Mouse (Mus musculus) thymus, postnatal 25 days (tissue): ENCODE data around the gene 9530003J23Rik.
"Not testable (repeated sequence)": the region's sequence is repeated elsewhere in the genome, so short reads cannot be mapped to it uniquely, and the experiment has no call there.

Source experiments
- DNase-seq: peaks from one replicate; pipeline ENCODE4 v3.0.0; 2022

Gene 9530003J23Rik

DNA sequence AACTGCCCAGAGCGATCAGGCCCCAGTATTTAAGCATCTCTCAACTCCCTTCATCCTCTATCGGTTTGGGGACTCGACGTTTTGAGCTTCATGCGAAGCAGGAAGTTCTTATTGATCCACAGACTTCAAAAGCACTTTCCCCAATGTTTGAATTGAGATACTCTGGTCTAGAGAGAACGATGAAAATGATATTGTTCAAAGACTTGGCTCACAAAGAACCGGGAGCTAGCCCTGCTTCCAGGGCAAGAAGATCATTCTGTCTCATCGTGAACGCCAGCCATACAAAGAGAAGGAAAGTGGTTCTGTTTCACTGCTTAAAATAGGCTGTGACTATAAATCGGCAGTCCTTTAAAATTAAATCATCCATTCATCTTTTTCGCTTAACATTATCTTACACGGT, at the start of gene 9530003J23Rik:
9530003J23Rik (minus strand) TSS at position 101 of the 400 bp plus-strand sequence.
- DNase-seq = no peak

- no peak for DNase-seq
Observed at GRCm38 (mm10) chr10:117287226-117287850, 48.8 kb upstream of the 9530003J23Rik start.

DNA sequence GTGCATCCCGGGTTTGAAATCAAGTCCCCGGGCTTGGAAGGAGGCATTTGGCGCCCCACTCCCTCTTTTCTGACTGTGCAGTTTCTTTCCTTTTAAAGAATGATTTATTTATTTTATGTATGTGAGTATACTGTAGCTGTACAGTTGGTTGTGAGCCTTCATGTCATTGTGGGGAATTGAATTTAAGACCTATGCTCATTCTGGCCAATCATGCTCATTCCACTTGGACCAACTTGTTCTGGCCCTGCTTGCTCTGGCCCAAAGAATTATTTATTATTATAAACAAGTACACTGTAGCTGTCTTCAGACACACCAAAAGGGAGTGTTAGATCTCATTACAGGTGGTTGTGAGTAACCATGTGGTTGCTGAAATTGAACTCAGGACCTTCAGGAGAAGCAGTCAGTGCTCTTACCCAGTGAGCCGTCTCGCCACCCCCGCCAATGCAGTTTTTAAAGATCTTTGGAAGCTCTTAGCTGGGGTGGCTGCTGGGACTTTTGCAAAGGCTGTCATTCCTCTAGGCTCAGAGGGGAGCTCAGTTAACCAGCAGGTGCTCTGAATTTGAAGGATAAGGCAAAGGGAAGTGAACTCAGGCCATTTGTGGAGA, 48.0 kb upstream of the 9530003J23Rik start:
- no peak for DNase-seq

GRCm38 (mm10) chr10:117285584-117285983, 47.1 kb upstream of the 9530003J23Rik start:
- DNase-seq = not testable (repeated sequence)

GRCm38 (mm10) chr10:117284578-117285520, 46.3 kb upstream of the 9530003J23Rik start:
- no peak for DNase-seq

- no peak for DNase-seq
Observed at GRCm38 (mm10) chr10:117283871-117284577, 45.5 kb upstream of the 9530003J23Rik start.

- DNase-seq = not testable (repeated sequence)
Observed at GRCm38 (mm10) chr10:117283196-117283595, 44.7 kb upstream of the 9530003J23Rik start.

GRCm38 (mm10) chr10:117282551-117282950, 44.0 kb upstream of the 9530003J23Rik start:
- no peak for DNase-seq

DNA sequence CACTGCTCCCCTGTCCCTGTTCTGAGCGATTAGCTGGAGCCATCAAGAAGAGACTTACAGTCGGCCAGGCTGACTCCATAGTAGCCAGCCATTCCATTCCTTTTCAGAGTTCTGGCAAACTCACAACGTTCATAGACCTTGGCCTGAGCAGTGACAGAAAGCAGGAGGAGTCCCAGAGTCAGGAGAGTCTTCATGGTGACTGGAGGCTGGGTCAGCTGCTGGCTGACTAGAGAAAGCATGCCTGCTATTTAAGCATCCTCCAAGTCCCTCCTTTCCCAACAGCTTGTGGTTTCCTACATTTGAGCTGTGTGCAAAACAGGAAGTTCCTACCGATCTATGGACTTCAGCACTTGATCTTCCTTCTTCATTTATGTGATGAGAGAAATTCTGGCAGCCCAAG, 43.5 kb upstream of the 9530003J23Rik start, which contains the start of gene Lyz2:
Lyz2 (minus strand) TSS at position 273 of the 400 bp plus-strand sequence.
- DNase-seq = peak; percentile 4

- DNase-seq = no peak
Observed at GRCm38 (mm10) chr10:117281381-117281920, 42.9 kb upstream of the 9530003J23Rik start.

DNA sequence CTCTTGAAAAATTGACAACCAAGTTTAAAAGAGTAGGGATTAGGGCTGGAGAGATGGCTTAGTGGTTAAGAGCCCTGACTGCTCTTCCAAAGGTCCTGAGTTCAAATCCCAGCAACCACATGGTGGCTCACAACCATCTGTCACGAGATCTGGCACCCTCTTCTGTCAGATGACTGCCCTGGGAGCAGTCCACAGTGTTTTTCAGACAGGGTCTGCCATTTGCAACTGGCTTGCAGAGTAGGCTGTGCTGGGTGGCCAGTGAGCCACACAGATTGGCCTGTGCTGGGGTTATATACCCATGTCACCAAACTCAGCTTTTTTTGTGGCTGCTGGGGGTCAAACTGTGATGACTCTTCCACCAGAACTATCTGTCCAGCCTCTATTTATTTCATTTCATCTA, 41.5 kb upstream of the 9530003J23Rik start:
- DNase-seq = peak; percentile 18

GRCm38 (mm10) chr10:117278510-117278909, 40.0 kb upstream of the 9530003J23Rik start:
- DNase-seq = not testable (repeated sequence)

DNA sequence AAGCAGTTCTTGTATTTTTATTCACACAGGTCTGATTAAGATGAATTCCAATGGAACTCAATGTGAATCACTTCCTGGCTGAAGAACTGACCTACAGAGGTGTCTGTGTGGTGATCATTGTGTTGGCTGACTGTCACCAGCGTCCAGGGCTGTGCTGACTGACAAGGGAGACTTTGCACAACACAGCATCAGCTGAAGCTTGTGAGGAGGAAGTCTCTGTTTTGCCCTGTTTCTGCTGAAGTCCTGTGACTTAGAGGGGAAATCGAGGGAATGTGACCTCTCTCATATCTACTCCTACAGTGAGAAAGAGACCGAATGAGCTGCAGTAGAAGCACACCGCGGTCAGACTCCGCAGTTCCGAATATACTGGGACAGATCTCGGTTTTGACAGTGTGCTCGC, 39.3 kb upstream of the 9530003J23Rik start:
- not testable (repeated sequence) for DNase-seq

- DNase-seq = no peak
Observed at GRCm38 (mm10) chr10:117275681-117276369, 37.3 kb upstream of the 9530003J23Rik start.

GRCm38 (mm10) chr10:117274645-117275044, 36.1 kb upstream of the 9530003J23Rik start:
- DNase-seq = not testable (repeated sequence)

- no peak for DNase-seq
Observed at GRCm38 (mm10) chr10:117272023-117272422, 33.5 kb upstream of the 9530003J23Rik start.

DNA sequence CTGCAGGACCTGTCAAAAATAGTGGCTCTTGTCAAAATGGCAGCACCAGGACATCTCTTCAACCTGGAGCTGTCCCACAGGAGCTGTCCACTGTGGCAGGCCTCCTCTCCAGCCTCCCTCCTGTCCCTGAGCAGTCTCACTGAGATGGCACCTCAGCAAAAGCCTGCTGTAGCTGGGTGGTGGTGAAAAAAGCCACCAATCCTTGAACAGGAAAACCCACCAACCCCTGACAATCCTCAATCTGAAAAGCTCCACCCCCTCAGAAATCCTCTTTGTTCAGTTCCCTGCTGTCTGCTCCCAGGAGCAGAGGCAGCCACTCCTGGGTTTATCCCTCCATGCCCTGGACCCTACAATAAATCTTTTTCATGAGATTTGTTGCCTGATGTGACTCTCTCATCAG, 21.4 kb upstream of the 9530003J23Rik start:
- DNase-seq = no peak

- DNase-seq = no peak
Observed at GRCm38 (mm10) chr10:117235866-117236265, 2.6 kb downstream of the 9530003J23Rik start.

DNA sequence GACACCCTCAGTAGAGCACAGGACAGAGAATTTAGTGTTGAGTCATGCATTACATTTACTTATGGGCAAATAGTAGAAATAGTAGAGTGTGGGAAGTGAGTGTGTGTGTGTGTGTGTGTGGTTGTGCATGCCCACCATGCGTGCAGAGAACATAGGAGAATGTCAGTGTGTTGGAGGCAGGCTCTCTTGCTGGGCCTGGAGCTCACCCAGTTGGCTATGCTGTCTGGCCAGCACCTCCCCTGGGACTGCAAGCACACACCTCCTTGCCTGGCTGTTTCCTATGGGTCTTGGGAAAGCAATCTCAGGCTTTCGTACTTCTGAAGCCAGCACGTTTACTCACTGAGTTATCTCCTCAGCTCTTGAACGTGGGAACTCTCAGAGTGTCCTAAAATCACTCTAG, 3.7 kb downstream of the 9530003J23Rik start:
- no peak for DNase-seq

GRCm38 (mm10) chr10:117229826-117230225, 8.7 kb downstream of the 9530003J23Rik start:
- DNase-seq = no peak

- DNase-seq = no peak
Observed at GRCm38 (mm10) chr10:117226002-117226401, 12.5 kb downstream of the 9530003J23Rik start.

- no peak for DNase-seq
Observed at GRCm38 (mm10) chr10:117225094-117225493, 13.4 kb downstream of the 9530003J23Rik start.
